ENCODE assay signal across 8 mouse cellular contexts in the genomic region with DNA sequence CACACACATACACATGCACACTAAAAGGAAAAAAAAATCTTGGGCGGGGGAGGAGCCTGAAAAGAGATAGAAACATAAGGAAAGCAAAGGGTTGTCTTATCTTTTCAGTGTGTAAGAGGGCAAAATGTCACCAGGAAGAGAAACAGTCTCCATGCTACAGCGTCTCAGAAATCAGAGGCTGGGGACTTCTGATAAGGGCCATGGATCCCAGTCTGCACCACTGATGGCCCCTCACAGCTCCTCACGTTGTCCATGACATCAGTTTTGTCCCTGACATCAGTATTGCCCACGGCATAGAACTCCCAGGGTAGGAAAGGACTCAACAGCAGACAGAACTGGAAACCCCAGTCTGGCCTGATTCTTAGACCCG.
DNase-seq lines count a peak whose midpoint lies in the region; ATAC-seq lines count a peak whose summit lies in the region.

No protein-coding gene starts in this region.

- 10% methylated on average over 5 of the region's 5 CpGs for WGBS in heart, embryonic 14.5 days
- WGBS in embryonic facial prominence, embryonic 11.5 days, result 27% methylated on average over 5 of the region's 5 CpGs
- WGBS in intestine, embryonic 14.5 days, result 24% methylated on average over 5 of the region's 5 CpGs
- 30% methylated on average over 5 of the region's 5 CpGs for WGBS in midbrain, embryonic 15.5 days

- peak overlapping the region; percentile 50 to 52 for H3K4me3 ChIP-seq in heart, embryonic 14.5 days (ENCODE audit: control insufficient read depth in 1 of 2, insufficient read depth in 1 of 2, low read depth in 1 of 2, low read length in 2 of 2)
- no peak overlapping the region for H3K4me3 ChIP-seq in embryonic facial prominence, embryonic 11.5 days (ENCODE audit: low read depth, low read length)
- no peak overlapping the region; the same call in 1 of the 2 replicates for H3K4me3 ChIP-seq in intestine, embryonic 14.5 days (ENCODE audit: low read depth, low read length)
- H3K4me3 ChIP-seq in midbrain, embryonic 15.5 days, result peak overlapping the region; percentile 46

- H3K36me3 ChIP-seq in heart, embryonic 14.5 days (ENCODE audit: control insufficient read depth, insufficient read depth, low read length), result no peaks in the 10 kb centered on the region
- H3K36me3 ChIP-seq in embryonic facial prominence, embryonic 11.5 days (replicated peaks; ENCODE audit: control insufficient read depth, insufficient read depth, low read depth, low read length), result no peaks in the 10 kb centered on the region
- no peaks in the 10 kb centered on the region for H3K36me3 ChIP-seq in intestine, embryonic 14.5 days (ENCODE audit: control insufficient read depth, insufficient read depth, low read length)
- no peaks in the 10 kb centered on the region for H3K36me3 ChIP-seq in midbrain, embryonic 15.5 days (replicated peaks)

- no peaks in the 10 kb centered on the region for H3K27me3 ChIP-seq in heart, embryonic 14.5 days (ENCODE audit: control insufficient read depth, insufficient read depth, low read length)
- no peaks in the 10 kb centered on the region for H3K27me3 ChIP-seq in embryonic facial prominence, embryonic 11.5 days (ENCODE audit: control insufficient read depth, insufficient read depth, low read length)
- 0 out of 2 replicates have a peak, but pooled peaks cover 5% of the 10 kb centered on the region for H3K27me3 ChIP-seq in intestine, embryonic 14.5 days (replicated peaks; ENCODE audit: control insufficient read depth, insufficient read depth, low read length)
- H3K27me3 ChIP-seq in midbrain, embryonic 15.5 days (replicated peaks), result 0 out of 2 replicates have a peak, but pooled peaks cover 2% of the 10 kb centered on the region

- H3K4me2 ChIP-seq in heart, embryonic 14.5 days (ENCODE audit: low read length), result peak overlapping the region; percentile 93
- H3K4me2 ChIP-seq in embryonic facial prominence, embryonic 11.5 days (ENCODE audit: low read depth, low read length), result peak overlapping the region; percentile 76; the same call in 1 of the 2 replicates
- H3K4me2 ChIP-seq in intestine, embryonic 14.5 days (ENCODE audit: low read length), result peak overlapping the region; percentile 80
- H3K4me2 ChIP-seq in midbrain, embryonic 15.5 days, result peak overlapping the region; percentile 81

- peak overlapping the region in 1 of 2 experiments; percentile 55; a peak in 2 of 4 replicates for H3K27ac ChIP-seq in heart, embryonic 14.5 days (replicated peaks in 1 of 2; ENCODE audit: control insufficient read depth in 1 of 2, insufficient read depth in 1 of 2, low read depth in 2 of 2, low read length in 2 of 2)
- H3K27ac ChIP-seq in embryonic facial prominence, embryonic 11.5 days (replicated peaks; ENCODE audit: low read depth, low read length), result no peak overlapping the region
- H3K27ac ChIP-seq in intestine, embryonic 14.5 days (ENCODE audit: low read depth), result peak overlapping the region; percentile 67
- peak overlapping the region; percentile 75 for H3K27ac ChIP-seq in midbrain, embryonic 15.5 days

- no peaks in the 10 kb centered on the region for H3K9me3 ChIP-seq in heart, embryonic 14.5 days (ENCODE audit: control insufficient read depth, low read length)
- H3K9me3 ChIP-seq in embryonic facial prominence, embryonic 11.5 days (replicated peaks; ENCODE audit: control insufficient read depth, low read length), result no peaks in the 10 kb centered on the region
- no peaks in the 10 kb centered on the region for H3K9me3 ChIP-seq in intestine, embryonic 14.5 days (ENCODE audit: control insufficient read depth, low read length)
- no peaks in the 10 kb centered on the region for H3K9me3 ChIP-seq in midbrain, embryonic 15.5 days

- intact Hi-C loops in heart, postnatal 10 days (cut with DNase I), result loop anchor here (5.0 kb wide), 1 partner anchor 182 kb away; a partner anchor contains a TSS

- H3K4me1 ChIP-seq in heart, embryonic 14.5 days (ENCODE audit: control insufficient read depth in 2 of 2, insufficient read depth in 2 of 2, low read length in 2 of 2), result peaks cover 10 to 12% of the 10 kb centered on the region in 2 experiments
- peaks cover 4% of the 10 kb centered on the region; the same call in 1 of the 2 replicates for H3K4me1 ChIP-seq in embryonic facial prominence, embryonic 11.5 days (ENCODE audit: control insufficient read depth, insufficient read depth, low read length)
- H3K4me1 ChIP-seq in intestine, embryonic 14.5 days (replicated peaks; ENCODE audit: control insufficient read depth, insufficient read depth, low read length), result peaks cover 12% of the 10 kb centered on the region
- H3K4me1 ChIP-seq in midbrain, embryonic 15.5 days, result peaks cover 21% of the 10 kb centered on the region

- ATAC-seq in heart, embryonic 14.5 days (ENCODE audit: insufficient number of reproducible peaks, insufficient read depth, low FRiP score, low read depth), result no peak
- no peak for ATAC-seq in embryonic facial prominence, embryonic 11.5 days (replicated peaks; ENCODE audit: insufficient number of reproducible peaks, low FRiP score, low TSS enrichment, low read depth)
- no peak for ATAC-seq in intestine, embryonic 14.5 days (replicated peaks; ENCODE audit: low FRiP score, low TSS enrichment, low read depth)
- no peak for ATAC-seq in midbrain, embryonic 15.5 days (replicated peaks)

- DNase-seq in heart, postnatal 10 days, result no peak
- DNase-seq in embryonic facial prominence, embryonic 11.5 days (ENCODE audit: low spot score), result no peak
- no peak for DNase-seq in intestine, embryonic 14.5 days (ENCODE audit: low spot score)
- DNase-seq in cerebellum, postnatal 10 days, result no peak
- DNase-seq in right cerebral cortex, adult 2 months (ENCODE audit: low spot score in 2 of 2), result no peak
- no peak for DNase-seq in urinary bladder, postnatal 10 days (ENCODE audit: low spot score)

- peak overlapping the region; percentile 65 for H3K9ac ChIP-seq in heart, embryonic 14.5 days (ENCODE audit: low read length)
- H3K9ac ChIP-seq in embryonic facial prominence, embryonic 11.5 days (replicated peaks; ENCODE audit: low read length), result no peak overlapping the region; the same call in 1 of the 2 replicates
- H3K9ac ChIP-seq in intestine, embryonic 14.5 days (ENCODE audit: low read length), result no peak overlapping the region
- H3K9ac ChIP-seq in midbrain, embryonic 15.5 days, result no peak overlapping the region

Comparison
In these comparisons a context has a peak if more than half of its experiments do, and no peak if none do; other contexts are left out.
1. H3K4me3 ChIP-seq: peak in heart, embryonic 14.5 days (2 of 2) and midbrain, embryonic 15.5 days (single experiment); none in embryonic facial prominence, embryonic 11.5 days (single experiment) and intestine, embryonic 14.5 days (single experiment).
2. Peak in every context shown above with its lines, with median percentiles within 50 percentile points of each other: H3K4me2 ChIP-seq.